Mouse (Mus musculus) testis, adult 2 months (tissue): ENCODE measurements around the gene Ypel2. TPM values are rescaled to one million over a fixed set of nuclear protein-coding genes. Genes with fewer than 3 reads are reported as not detected.

Experiments
- H3K27ac ChIP-seq: fragments of 200-500 bp; 2 replicates; pipeline ENCODE4 v1.5.1; 2012; ENCODE audit warnings: low read depth, low read length; ENCODE audit not compliant: control insufficient read depth, insufficient read depth
- H3K27me3 ChIP-seq: fragments of 200-500 bp; 2 replicates; pipeline ENCODE4 v1.6.1; 2012; ENCODE audit warnings: mild to moderate bottlenecking, low read length, moderate library complexity; ENCODE audit not compliant: control insufficient read depth, insufficient read depth
- H3K36me3 ChIP-seq: fragments of 200-500 bp; 2 replicates; pipeline ENCODE4 v1.6.1; 2012; ENCODE audit warnings: mild to moderate bottlenecking, low read length; ENCODE audit not compliant: control insufficient read depth, insufficient read depth
- H3K4me1 ChIP-seq: fragments of 200-500 bp; 2 replicates; pipeline ENCODE4 v1.6.1; 2012; ENCODE audit warnings: low read length; ENCODE audit not compliant: control insufficient read depth, insufficient read depth
- H3K4me3 ChIP-seq: fragments of 200-500 bp; 2 replicates; pipeline ENCODE4 v1.5.1; 2012; ENCODE audit warnings: low read depth, mild to moderate bottlenecking, low read length, moderate library complexity, mixed read lengths; ENCODE audit not compliant: control insufficient read depth
- CTCF ChIP-seq: fragments of 200-500 bp; IDR thresholded peaks from 2 replicates; pipeline ENCODE4 v1.5.1; 2012; ENCODE audit warnings: low read depth, mild to moderate bottlenecking, inconsistent platforms, low read length, moderate library complexity; ENCODE audit not compliant: control insufficient read depth, insufficient read depth, insufficient replicate concordance
- POLR2A ChIP-seq: fragments of 200-500 bp; IDR thresholded peaks from 2 replicates; pipeline ENCODE4 v1.6.1; 2012; ENCODE audit warnings: low read depth, mild to moderate bottlenecking, inconsistent platforms, low read length, moderate library complexity; ENCODE audit not compliant: control insufficient read depth
- polyA plus RNA-seq: library from polyadenylated mRNA; depleted of rRNA; stranded (reverse); fragments of >200 nt; gene quantifications from 2 replicates; pipeline ENCODE4 v1.2.3, GENCODE M21; 2012

Gene Ypel2
- polyA plus RNA-seq, 1 experiment: 1.5 TPM

DNA sequence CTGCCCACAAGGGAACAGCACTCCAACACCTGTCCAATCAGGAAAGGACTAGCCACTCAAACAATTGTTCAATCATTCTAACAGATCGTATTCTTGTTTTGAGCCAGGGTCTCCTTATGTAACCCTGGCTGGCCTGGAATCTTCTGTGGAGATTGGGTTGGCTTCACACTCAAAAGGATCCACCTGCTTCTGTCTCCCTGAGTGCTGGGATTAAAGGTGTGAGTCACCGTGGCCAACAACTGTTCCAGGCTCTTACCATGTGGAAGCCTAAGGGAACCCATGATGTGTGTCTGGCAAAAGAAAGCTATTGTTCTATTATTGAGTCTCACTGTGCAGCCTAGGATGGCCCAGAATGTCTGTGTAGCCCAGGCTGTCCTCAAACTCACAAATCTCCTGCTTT lies 71.5 kb downstream of the Ypel2 start:
- Histone ChIP-seq H3K4me3 (no peak overlapping the region), H3K4me1 (peaks cover 3% of the 10 kb centered on the region; the same call in 1 of the 2 replicates), H3K27ac (no peak overlapping the region), H3K36me3 (no peaks in the 10 kb centered on the region), H3K27me3 (no peaks in the 10 kb centered on the region)
- TF ChIP-seq CTCF: no peak
- no peak for TF ChIP-seq POLR2A

DNA sequence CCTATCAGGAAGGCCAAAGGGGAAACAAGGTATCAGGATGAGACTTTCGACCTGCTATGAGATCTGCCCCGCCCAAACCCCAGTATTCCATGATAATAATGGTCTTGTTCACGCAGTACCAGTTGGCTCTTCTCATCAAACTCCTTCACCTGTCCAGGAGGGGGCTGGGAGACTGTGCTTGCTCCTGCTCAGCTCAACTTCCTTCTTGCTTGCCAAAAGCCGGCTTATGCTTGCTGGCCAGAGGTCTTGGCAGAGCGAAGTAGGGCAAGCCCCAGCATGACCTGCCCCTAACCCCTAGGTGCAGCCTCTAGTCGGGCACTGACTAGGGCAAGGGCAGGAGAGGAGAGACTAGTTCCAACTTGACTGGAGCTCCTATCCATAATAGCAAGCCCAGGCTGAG lies 72.2 kb downstream of the Ypel2 start:
- H3K27ac ChIP-seq: no peak overlapping the region
- no peaks in the 10 kb centered on the region for H3K36me3 ChIP-seq
- H3K4me1 ChIP-seq: peaks cover 3% of the 10 kb centered on the region; the same call in 1 of the 2 replicates
- no peaks in the 10 kb centered on the region for H3K27me3 ChIP-seq
- TF ChIP-seq POLR2A (no peak), CTCF (no peak)
- no peak overlapping the region for H3K4me3 ChIP-seq

DNA sequence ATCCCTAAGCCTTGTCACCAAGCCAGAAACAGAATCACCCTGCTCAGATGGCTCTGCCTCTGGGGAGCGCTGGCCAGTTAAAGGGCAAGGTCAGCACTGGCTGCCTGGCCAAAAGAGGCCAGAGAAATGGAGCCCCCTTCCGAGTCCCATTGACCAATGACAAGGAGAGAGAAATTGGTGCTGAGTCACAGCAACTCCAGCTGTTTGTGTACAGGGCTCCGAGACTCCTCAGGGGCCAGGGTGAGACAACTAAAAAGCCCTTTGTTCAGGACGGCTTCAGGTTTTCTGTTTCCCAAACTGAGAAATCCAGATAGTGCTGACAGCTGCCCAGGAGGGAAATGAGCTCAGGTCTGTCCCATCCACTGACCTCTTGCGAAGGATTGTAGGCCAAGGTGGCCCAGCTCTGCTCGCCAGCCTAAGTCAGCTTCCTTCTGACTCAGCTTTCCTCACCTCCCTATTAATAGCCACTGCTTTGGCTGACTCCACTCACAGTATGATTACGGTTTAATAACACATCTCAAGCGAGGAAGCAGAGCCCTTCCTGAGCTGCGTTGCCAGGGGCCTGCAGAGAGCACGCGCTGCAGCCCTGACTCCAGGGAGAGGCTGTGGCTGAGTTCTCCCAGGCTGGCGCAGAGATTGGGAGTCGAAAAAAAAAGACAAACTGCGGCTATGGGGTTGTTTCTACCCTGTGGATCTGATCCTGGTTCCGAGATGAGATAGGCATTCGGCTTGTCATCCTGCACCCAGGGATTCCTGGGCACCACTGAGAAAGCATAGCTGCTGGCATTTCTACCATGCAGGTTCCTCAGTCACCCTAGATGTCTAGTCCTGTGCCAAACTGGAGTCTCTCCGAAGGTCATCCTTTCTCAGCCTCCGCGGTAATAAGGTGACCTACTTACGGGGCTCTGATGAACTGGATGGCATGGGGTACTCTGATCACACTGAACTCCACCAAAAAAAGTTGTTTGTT lies 73.1 kb downstream of the Ypel2 start:
- no peak overlapping the region for H3K4me3 ChIP-seq
- no peaks in the 10 kb centered on the region for H3K36me3 ChIP-seq
- peaks cover 3% of the 10 kb centered on the region; the same call in 1 of the 2 replicates for H3K4me1 ChIP-seq
- no peak overlapping the region for H3K27ac ChIP-seq
- no peak for TF ChIP-seq POLR2A
- TF ChIP-seq CTCF: no peak
- H3K27me3 ChIP-seq: no peaks in the 10 kb centered on the region

DNA sequence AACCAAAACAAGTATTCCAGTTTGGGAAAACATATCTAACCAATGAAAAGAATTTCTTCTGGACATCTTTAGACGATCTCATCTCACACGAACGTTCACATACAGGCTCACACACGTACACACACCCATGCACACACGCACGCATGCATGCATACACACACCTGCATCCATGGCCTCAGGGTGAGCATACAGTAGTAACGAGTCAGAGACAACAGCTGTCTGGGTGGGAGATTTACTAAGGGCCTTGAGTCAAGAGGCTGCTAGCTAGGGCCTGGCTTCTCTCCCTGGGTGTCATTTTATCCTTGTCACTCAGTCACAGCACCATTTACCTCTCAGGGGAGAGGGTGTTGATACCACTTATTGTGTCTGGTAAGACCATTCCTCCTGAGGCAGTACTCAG lies 74.0 kb downstream of the Ypel2 start:
- H3K27ac ChIP-seq: no peak overlapping the region
- TF ChIP-seq POLR2A (no peak), CTCF (no peak)
- no peaks in the 10 kb centered on the region for H3K36me3 ChIP-seq
- peaks cover 3% of the 10 kb centered on the region; the same call in 1 of the 2 replicates for H3K4me1 ChIP-seq
- no peaks in the 10 kb centered on the region for H3K27me3 ChIP-seq
- no peak overlapping the region for H3K4me3 ChIP-seq

- no peaks in the 10 kb centered on the region for H3K27me3 ChIP-seq
- H3K36me3 ChIP-seq: no peaks in the 10 kb centered on the region
- no peak overlapping the region for H3K4me3 ChIP-seq
- no peak for TF ChIP-seq CTCF
- H3K4me1 ChIP-seq: peaks cover 3% of the 10 kb centered on the region; the same call in 1 of the 2 replicates
- H3K27ac ChIP-seq: no peak overlapping the region
These were observed 76.0 kb downstream of the Ypel2 start for GRCm38 (mm10) chr11:86917536-86917935.

DNA sequence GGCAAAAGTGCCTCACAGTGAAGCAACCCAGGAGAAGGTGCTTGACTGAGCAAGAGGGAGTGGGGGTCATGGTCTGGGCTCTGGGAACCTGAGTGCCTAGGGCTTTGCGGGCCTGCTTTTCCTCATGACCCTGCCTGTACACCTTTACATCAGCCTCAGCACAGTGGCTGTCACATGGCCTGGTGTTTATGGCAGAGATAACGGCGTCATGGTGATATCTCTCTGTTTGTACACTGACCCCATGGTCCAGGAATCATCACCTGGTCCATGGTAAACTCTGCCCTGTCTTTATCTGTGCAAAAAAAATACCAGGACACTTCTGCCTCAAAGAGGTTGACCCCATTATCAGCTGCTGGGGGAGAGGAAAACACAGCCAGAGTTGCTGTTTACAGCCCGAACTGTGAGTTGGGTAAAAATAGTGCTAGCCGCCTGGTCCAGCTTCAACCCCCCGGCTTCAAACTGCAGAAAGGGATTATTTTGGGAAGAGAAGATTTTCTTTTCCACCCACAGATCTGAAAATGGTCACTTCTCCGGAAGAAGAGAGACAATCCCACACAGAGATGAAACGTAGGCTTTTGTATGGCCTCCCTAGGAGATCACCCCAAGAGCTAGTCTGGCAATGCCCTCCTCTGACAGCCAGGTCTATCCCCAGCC lies 76.8 kb downstream of the Ypel2 start:
- Histone ChIP-seq H3K36me3 (no peaks in the 10 kb centered on the region), H3K27me3 (no peaks in the 10 kb centered on the region), H3K4me3 (no peak overlapping the region), H3K27ac (no peak overlapping the region), H3K4me1 (peaks cover 3% of the 10 kb centered on the region; the same call in 1 of the 2 replicates)
- TF ChIP-seq CTCF: no peak
- TF ChIP-seq POLR2A: no peak

- Histone ChIP-seq H3K4me3 (no peak overlapping the region), H3K36me3 (no peaks in the 10 kb centered on the region), H3K27ac (no peak overlapping the region), H3K4me1 (no peaks in the 10 kb centered on the region), H3K27me3 (no peaks in the 10 kb centered on the region)
- no peak for TF ChIP-seq POLR2A
- no peak for TF ChIP-seq CTCF
These were observed 79.2 kb downstream of the Ypel2 start for GRCm38 (mm10) chr11:86914329-86914728.
